Mouse (Mus musculus) intestine, embryonic 14.5 days (tissue): ENCODE data around the gene Kcnq4. TPM values are rescaled to one million over a fixed set of nuclear protein-coding genes. Genes with fewer than 3 reads are reported as not detected.

ENCODE experiments used
- microRNA counts: library from miRNA; unstranded; fragments of <30 nt; microRNA quantifications from one replicate; lab custom pipeline; 2016
- microRNA-seq: library from miRNA; unstranded; fragments of <30 nt; microRNA quantifications from one replicate; pipeline ENCODE4, GENCODE M21; 2016
- polyA plus RNA-seq: library from polyadenylated mRNA; unstranded; fragments of >200 nt; fragmentation: Nextera tagmentation; extraction: Ambion mirVana; gene quantifications from 2 replicates; pipeline ENCODE4 v1.2.1, GENCODE M21; 2014

Kcnq4 gene
- polyA plus RNA-seq, 1 experiment from 2014 or later, result 2.1 TPM

MicroRNAs encoded within 50 kb of the gene (microRNA counts, 519-probe panel; counts per million panel counts)
- microRNA mmu-miR-30e (lab: Ali Mortazavi, UCI), result 3,273 counts per million, percentile 41 among the panel's probes with 10 or more counts

Small RNAs within 50 kb of the gene (microRNA-seq; reads per million reads assigned to microRNA genes)
- 82.2 reads per million, percentile 56 among the genes with 10 or more reads in this experiment for gene Mir30c-1
- not detected for gene Mir30e
- gene Mir30f, result not detected

Other genes with a start within 250 kb of the Kcnq4 start
- not detected in 2 replicates for gene Slfnl1, start 216.4 kb downstream of the Kcnq4 start, polyA plus RNA-seq
- gene Ctps, start 178.3 kb downstream of the Kcnq4 start, polyA plus RNA-seq, result 94.5 and 107 TPM in 2 replicates
- gene Gm8439, start 159.9 kb downstream of the Kcnq4 start, polyA plus RNA-seq, result not detected in 2 replicates
- gene Cited4, start 82.0 kb downstream of the Kcnq4 start, polyA plus RNA-seq, result 0.77 and 1.2 TPM in 2 replicates
- gene Nfyc, start 83.0 kb upstream of the Kcnq4 start, polyA plus RNA-seq, result 101 and 109 TPM in 2 replicates
- 2.2 and 2.5 TPM in 2 replicates for gene Rims3, start 106.2 kb upstream of the Kcnq4 start, polyA plus RNA-seq
- 22.4 and 24.3 TPM in 2 replicates for gene Exo5, start 176.4 kb upstream of the Kcnq4 start, polyA plus RNA-seq
- gene Zfp69, start 203.1 kb upstream of the Kcnq4 start, polyA plus RNA-seq, result 6.4 and 6.5 TPM in 2 replicates